Mouse (Mus musculus): ENCODE data around the gene Ano2. TPM values are rescaled to one million over a fixed set of nuclear protein-coding genes. Genes with fewer than 3 reads are reported as not detected.

The Ano2 gene
- polyA plus RNA-seq, 1 experiment from 2014 or later = 0.32 TPM

DNA sequence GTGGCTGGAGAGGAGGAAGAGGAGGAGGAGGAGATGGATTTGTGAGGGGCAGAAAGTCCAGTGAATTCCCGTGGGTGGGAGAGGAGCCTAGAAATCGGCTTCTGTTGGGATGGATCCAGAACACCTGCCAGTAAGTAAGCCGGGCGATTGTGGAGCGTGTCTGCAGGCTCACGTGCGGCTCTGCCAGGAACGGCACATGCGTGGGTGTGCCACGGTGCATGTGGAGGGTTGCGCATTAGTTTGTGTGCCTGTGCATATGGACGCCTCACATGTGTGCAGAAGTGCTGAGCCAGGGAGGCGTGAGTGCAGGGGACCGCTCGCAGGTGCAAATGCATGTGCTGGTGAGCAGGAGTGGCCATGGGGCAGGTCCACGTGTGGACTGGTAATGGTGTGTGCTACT, 21.0 kb downstream of the Ano2 start:
- no peak overlapping the region for H3K4me3 ChIP-seq (ENCODE audit: low read depth, low read length)
- H3K27me3 ChIP-seq (ENCODE audit: control insufficient read depth, insufficient read depth, low read length) = no peaks in the 10 kb centered on the region
- H3K4me2 ChIP-seq (ENCODE audit: low read depth, low read length) = no peak overlapping the region
- ATAC-seq (replicated peaks; ENCODE audit: insufficient number of reproducible peaks, low FRiP score, low TSS enrichment, low read depth) (no peak), DNase-seq (ENCODE audit: low spot score) (no peak)
- 86% methylated on average over 16 of the region's 16 CpGs for whole genome bisulfite sequencing
- no peaks in the 10 kb centered on the region for H3K9me3 ChIP-seq (replicated peaks; ENCODE audit: control insufficient read depth, low read length)
- H3K4me1 ChIP-seq (ENCODE audit: control insufficient read depth, insufficient read depth, low read length) = no peaks in the 10 kb centered on the region
- H3K36me3 ChIP-seq (replicated peaks; ENCODE audit: control insufficient read depth, insufficient read depth, low read depth, low read length) = no peaks in the 10 kb centered on the region
- no peak overlapping the region for H3K9ac ChIP-seq (replicated peaks; ENCODE audit: low read length)
- no peak overlapping the region for H3K27ac ChIP-seq (replicated peaks; ENCODE audit: low read depth, low read length)

DNA sequence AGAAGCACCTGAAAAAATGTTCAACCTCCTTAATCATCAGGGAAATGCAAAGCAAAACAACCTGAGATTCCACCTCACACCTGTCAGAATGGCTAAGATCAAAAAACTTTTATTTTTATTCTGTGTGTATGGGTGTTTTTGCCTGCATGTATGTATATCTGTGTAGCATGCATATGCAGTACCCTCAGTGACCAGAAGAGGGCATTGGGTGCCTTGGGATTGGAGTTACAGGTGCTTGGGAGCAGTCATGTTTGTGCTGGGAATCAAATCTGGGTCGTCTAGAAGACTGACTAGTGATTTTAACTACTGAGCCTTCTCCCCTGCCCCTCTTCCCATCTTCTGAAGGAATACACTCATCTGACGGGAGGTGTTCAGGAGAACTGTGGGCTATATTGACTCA, 36.2 kb downstream of the Ano2 start:
- H3K4me2 ChIP-seq (ENCODE audit: low read depth, low read length) = no peak overlapping the region
- H3K36me3 ChIP-seq (replicated peaks; ENCODE audit: control insufficient read depth, insufficient read depth, low read depth, low read length) = no peaks in the 10 kb centered on the region
- no peak overlapping the region for H3K9ac ChIP-seq (replicated peaks; ENCODE audit: low read length)
- H3K9me3 ChIP-seq (replicated peaks; ENCODE audit: control insufficient read depth, low read length) = no peaks in the 10 kb centered on the region
- no peak overlapping the region for H3K27ac ChIP-seq (replicated peaks; ENCODE audit: low read depth, low read length)
- H3K27me3 ChIP-seq (ENCODE audit: control insufficient read depth, insufficient read depth, low read length) = no peaks in the 10 kb centered on the region
- H3K4me1 ChIP-seq (ENCODE audit: control insufficient read depth, insufficient read depth, low read length) = no peaks in the 10 kb centered on the region
- 91% methylated on average over 2 of the region's 2 CpGs for WGBS
- no peak for ATAC-seq (replicated peaks; ENCODE audit: insufficient number of reproducible peaks, low FRiP score, low TSS enrichment, low read depth)
- no peak for DNase-seq (ENCODE audit: low spot score)
- H3K4me3 ChIP-seq (ENCODE audit: low read depth, low read length) = no peak overlapping the region

DNA sequence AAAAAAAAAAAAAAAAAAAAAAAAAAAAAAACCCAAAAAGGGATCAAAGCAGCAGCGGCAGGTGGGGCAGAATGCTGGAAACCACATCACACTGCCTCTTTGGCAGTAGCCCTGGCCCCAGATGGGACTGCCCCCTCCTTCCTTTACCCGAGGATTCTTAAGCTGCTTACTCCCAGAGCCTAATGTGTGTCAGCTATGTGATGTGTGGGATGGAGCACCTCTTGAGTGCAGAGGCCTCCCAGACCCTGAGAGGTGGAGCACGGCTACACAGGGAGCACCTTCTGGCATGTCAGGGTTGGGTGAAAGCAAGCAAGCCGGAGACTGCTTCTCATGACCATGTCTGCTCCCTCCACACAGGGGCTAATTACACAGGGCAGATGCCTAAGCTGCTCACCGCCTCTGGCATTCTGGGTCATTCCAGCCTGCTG, 37.3 kb downstream of the Ano2 start:
- H3K27ac ChIP-seq (replicated peaks; ENCODE audit: low read depth, low read length) = no peak overlapping the region
- no peaks in the 10 kb centered on the region for H3K4me1 ChIP-seq (ENCODE audit: control insufficient read depth, insufficient read depth, low read length)
- DNase-seq (ENCODE audit: low spot score) (peak; percentile 13), ATAC-seq (replicated peaks; ENCODE audit: insufficient number of reproducible peaks, low FRiP score, low TSS enrichment, low read depth) (no peak)
- H3K4me3 ChIP-seq (ENCODE audit: low read depth, low read length) = no peak overlapping the region
- H3K36me3 ChIP-seq (replicated peaks; ENCODE audit: control insufficient read depth, insufficient read depth, low read depth, low read length) = no peaks in the 10 kb centered on the region
- no peaks in the 10 kb centered on the region for H3K27me3 ChIP-seq (ENCODE audit: control insufficient read depth, insufficient read depth, low read length)
- H3K4me2 ChIP-seq (ENCODE audit: low read depth, low read length) = no peak overlapping the region
- H3K9me3 ChIP-seq (replicated peaks; ENCODE audit: control insufficient read depth, low read length) = no peaks in the 10 kb centered on the region
- H3K9ac ChIP-seq (replicated peaks; ENCODE audit: low read length) = no peak overlapping the region
- 56% methylated on average over 5 of the region's 5 CpGs for WGBS

DNA sequence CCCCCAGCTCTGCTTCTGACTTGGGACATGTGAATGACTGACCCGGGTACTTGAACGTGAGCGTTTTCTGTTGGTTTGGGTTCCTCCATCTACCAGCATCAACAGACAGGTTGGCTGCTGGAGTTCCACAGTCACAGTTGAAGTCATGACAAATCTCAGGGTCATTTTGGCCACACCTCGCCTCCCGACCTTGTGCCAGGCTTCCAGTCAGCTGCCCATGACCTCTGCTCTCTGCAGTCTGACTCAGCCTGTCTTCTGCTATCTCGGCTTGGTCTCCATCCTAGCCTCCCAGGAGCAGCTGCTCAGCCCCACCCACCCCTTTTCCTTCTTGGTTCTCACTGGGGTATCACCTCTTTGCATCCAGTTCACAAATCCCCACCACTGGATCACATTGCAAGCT, 39.3 kb downstream of the Ano2 start:
- H3K27ac ChIP-seq (replicated peaks; ENCODE audit: low read depth, low read length) = no peak overlapping the region
- no peak overlapping the region for H3K4me3 ChIP-seq (ENCODE audit: low read depth, low read length)
- ATAC-seq (replicated peaks; ENCODE audit: insufficient number of reproducible peaks, low FRiP score, low TSS enrichment, low read depth) = no peak
- no peak overlapping the region for H3K4me2 ChIP-seq (ENCODE audit: low read depth, low read length)
- H3K9me3 ChIP-seq (replicated peaks; ENCODE audit: control insufficient read depth, low read length) = no peaks in the 10 kb centered on the region
- no peak overlapping the region for H3K9ac ChIP-seq (replicated peaks; ENCODE audit: low read length)
- H3K36me3 ChIP-seq (replicated peaks; ENCODE audit: control insufficient read depth, insufficient read depth, low read depth, low read length) = no peaks in the 10 kb centered on the region
- no peak for DNase-seq (ENCODE audit: low spot score)
- 84% methylated on average over 6 of the region's 6 CpGs for WGBS
- H3K4me1 ChIP-seq (ENCODE audit: control insufficient read depth, insufficient read depth, low read length) = no peaks in the 10 kb centered on the region
- no peaks in the 10 kb centered on the region for H3K27me3 ChIP-seq (ENCODE audit: control insufficient read depth, insufficient read depth, low read length)

DNA sequence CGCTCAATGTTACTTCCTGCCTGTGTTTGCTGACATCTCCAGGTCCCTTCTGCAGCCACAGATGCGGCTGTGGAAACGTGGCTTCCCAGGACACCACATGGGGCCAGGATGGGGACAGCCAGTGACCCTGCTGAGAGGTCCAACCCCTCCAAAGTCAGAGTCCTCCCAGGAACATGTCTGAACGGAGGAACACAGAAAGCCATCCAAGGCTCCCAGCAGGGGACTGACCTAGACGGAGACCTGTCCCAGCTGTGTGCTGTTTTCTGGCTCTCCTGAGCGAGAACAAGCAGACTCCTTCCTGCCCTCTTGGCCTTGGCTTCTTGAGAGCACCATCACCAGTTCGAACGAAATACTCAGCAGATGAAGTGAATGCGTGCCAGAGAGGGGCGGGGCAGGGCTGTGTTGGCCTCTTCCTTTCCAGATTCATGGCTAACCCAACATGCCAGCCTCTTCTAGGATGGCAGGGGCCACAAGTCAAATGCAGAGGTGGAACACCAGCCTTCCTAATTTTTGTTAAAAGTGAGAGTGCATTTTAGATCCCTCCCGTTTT, 39.8 kb downstream of the Ano2 start:
- 63% methylated on average over 11 of the region's 11 CpGs for WGBS
- no peaks in the 10 kb centered on the region for H3K4me1 ChIP-seq (ENCODE audit: control insufficient read depth, insufficient read depth, low read length)
- no peak overlapping the region for H3K4me2 ChIP-seq (ENCODE audit: low read depth, low read length)
- H3K9me3 ChIP-seq (replicated peaks; ENCODE audit: control insufficient read depth, low read length) = no peaks in the 10 kb centered on the region
- no peaks in the 10 kb centered on the region for H3K27me3 ChIP-seq (ENCODE audit: control insufficient read depth, insufficient read depth, low read length)
- no peak overlapping the region for H3K9ac ChIP-seq (replicated peaks; ENCODE audit: low read length)
- H3K4me3 ChIP-seq (ENCODE audit: low read depth, low read length) = no peak overlapping the region
- H3K36me3 ChIP-seq (replicated peaks; ENCODE audit: control insufficient read depth, insufficient read depth, low read depth, low read length) = no peaks in the 10 kb centered on the region
- no peak overlapping the region for H3K27ac ChIP-seq (replicated peaks; ENCODE audit: low read depth, low read length)
- DNase-seq (ENCODE audit: low spot score) (no peak), ATAC-seq (replicated peaks; ENCODE audit: insufficient number of reproducible peaks, low FRiP score, low TSS enrichment, low read depth) (no peak)

DNA sequence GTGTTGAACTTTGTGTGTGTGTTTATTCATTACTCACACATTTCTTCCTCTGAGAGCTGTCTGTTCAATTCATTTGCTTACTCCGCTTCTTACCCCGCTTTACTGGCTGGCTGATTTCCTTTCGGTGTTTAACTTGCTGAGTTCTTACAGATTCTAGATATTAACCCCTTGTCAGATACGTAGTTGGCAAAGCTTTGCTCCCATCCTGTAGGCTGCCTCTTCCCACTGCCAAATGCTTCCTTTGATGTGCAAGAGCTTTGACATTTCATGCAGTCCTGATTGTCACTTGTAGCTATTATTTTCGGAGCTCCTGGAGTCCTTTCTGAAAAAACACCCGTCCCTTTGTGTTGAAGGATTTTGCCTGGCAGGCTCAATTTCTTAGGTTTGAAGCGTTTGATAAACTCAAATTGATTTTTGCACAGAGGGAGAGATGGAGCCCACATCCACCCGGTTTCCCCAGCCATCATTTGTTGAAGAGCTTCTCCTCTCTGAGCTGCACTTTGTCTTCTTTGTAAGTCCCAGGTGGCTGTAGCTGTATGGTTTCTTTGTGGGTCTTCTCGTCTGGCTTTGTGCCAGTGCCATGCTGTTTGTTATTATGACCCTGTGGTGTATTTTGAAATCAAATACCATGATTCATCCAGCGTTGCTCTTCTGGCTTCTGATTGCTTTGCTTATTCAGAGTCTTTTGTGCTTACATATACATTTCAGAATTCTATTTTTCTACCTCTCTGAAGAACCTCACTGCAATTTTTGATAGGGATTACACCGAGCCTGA, 47.5 kb downstream of the Ano2 start:
- H3K4me2 ChIP-seq (ENCODE audit: low read depth, low read length) = no peak overlapping the region
- H3K4me1 ChIP-seq (ENCODE audit: control insufficient read depth, insufficient read depth, low read length) = no peaks in the 10 kb centered on the region
- H3K36me3 ChIP-seq (replicated peaks; ENCODE audit: control insufficient read depth, insufficient read depth, low read depth, low read length) = no peaks in the 10 kb centered on the region
- H3K27ac ChIP-seq (replicated peaks; ENCODE audit: low read depth, low read length) = no peak overlapping the region
- 48% methylated on average over 11 of the region's 11 CpGs for WGBS
- H3K4me3 ChIP-seq (ENCODE audit: low read depth, low read length) = no peak overlapping the region
- H3K9ac ChIP-seq (replicated peaks; ENCODE audit: low read length) = no peak overlapping the region
- no peaks in the 10 kb centered on the region for H3K27me3 ChIP-seq (ENCODE audit: control insufficient read depth, insufficient read depth, low read length)
- peak; percentile 18 for DNase-seq (ENCODE audit: low spot score)
- no peaks in the 10 kb centered on the region for H3K9me3 ChIP-seq (replicated peaks; ENCODE audit: control insufficient read depth, low read length)
- ATAC-seq (replicated peaks; ENCODE audit: insufficient number of reproducible peaks, low FRiP score, low TSS enrichment, low read depth) = no peak

DNA sequence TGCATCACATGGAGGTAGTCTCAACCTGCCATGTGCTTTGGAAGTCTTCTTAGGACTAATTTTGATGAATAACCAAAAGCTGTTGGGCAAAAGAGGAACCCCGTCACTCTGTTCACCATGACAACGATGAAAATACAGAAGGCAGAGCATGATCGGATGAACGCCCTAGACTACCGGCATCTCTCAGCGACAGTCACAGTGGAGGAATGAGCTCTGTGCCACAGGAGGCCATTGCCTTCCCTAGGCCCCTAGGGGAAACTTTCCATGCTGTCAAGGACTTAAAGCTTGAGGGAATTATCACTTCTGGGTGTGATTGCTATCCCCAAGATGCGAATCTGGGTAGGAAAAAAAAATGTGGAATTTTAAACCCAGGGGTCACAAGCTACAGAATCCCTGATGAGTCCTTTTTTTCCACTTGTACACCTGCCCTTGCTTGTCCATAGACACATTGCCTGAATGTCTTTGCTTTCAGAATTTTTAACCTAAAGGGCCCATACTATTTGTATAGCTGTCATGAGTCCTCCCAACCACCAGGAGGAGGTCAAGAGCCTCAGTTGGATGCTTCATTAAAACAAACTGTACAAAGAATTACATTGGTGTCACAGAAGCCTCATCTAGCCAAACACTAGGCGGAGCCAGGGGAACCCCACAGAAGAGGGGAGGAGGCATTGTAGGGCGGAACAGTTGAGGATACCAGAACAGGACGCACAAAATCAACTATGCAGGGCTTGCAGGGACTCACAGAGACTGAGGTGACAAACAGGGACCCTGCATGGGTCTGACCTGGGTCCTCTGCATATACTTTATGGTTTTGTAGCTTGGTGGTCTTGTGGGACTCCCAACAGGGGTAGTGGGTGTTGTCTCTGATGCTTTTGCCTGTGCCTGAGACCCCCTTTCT, 53.2 kb downstream of the Ano2 start:
- H3K36me3 ChIP-seq (replicated peaks; ENCODE audit: control insufficient read depth, insufficient read depth, low read depth, low read length) = no peaks in the 10 kb centered on the region
- no peaks in the 10 kb centered on the region for H3K4me1 ChIP-seq (ENCODE audit: control insufficient read depth, insufficient read depth, low read length)
- no peak overlapping the region for H3K4me3 ChIP-seq (ENCODE audit: low read depth, low read length)
- H3K9ac ChIP-seq (replicated peaks; ENCODE audit: low read length) = no peak overlapping the region
- no peak overlapping the region for H3K27ac ChIP-seq (replicated peaks; ENCODE audit: low read depth, low read length)
- WGBS = 94% methylated on average over 10 of the region's 10 CpGs
- no peaks in the 10 kb centered on the region for H3K27me3 ChIP-seq (ENCODE audit: control insufficient read depth, insufficient read depth, low read length)
- DNase-seq (ENCODE audit: low spot score) = no peak
- H3K4me2 ChIP-seq (ENCODE audit: low read depth, low read length) = no peak overlapping the region
- no peaks in the 10 kb centered on the region for H3K9me3 ChIP-seq (replicated peaks; ENCODE audit: control insufficient read depth, low read length)
- ATAC-seq (replicated peaks; ENCODE audit: insufficient number of reproducible peaks, low FRiP score, low TSS enrichment, low read depth) = no peak
